Mouse (Mus musculus) cerebellum, adult 2 months (tissue): ENCODE measurements at regions not wholly inside any gene's neighbourhood (a gene's known extent, or its start where the extent isn't known, plus 50 kb on each side); places are given as distances from the start of the nearest gene placed in this dataset.

Experiments used
- CTCF ChIP-seq: fragments of 200-500 bp; IDR thresholded peaks from 2 replicates; pipeline ENCODE4 v1.5.1; 2011; ENCODE audit warnings: low read depth, mild to moderate bottlenecking, control low read depth, low read length, moderate library complexity, borderline replicate concordance; ENCODE audit not compliant: insufficient read depth
- POLR2A ChIP-seq: fragments of 200-500 bp; IDR thresholded peaks from 2 replicates; pipeline ENCODE4 v1.6.1; 2011; ENCODE audit warnings: low read length, control low read depth, borderline replicate concordance; ENCODE audit not compliant: insufficient read depth

DNA sequence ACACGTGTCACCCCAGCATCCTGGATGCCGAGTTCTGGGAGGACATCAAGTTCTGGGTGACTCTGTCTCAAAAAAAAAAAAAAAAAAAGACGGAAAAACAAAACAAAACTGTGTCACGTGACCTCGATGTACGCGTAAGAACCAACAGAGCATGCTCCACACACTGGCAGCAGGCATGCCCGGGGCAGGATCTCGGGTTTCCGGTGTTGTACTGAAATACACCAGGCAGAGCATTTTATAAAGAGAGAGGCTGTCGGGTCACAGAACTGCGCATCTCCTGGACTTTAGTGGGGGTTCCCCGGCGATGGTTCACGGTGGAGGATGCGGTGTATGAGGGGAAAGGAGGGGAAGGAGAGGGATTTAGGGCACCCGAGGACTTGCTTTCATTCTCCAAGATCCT is 108.7 kb downstream of the Gm26897 start:
- TF ChIP-seq POLR2A: no peak
- TF ChIP-seq CTCF: no peak
